Mouse (Mus musculus) bone marrow macrophage, adult 2 months (primary cell): ENCODE results near the gene Gdf1. TPM values are rescaled to one million over a fixed set of nuclear protein-coding genes. Genes with fewer than 3 reads are reported as not detected.

Source experiments
- H3K27ac ChIP-seq: 2 replicates; pipeline ENCODE4 v1.5.1; 2012; ENCODE audit warnings: low read depth, low read length; ENCODE audit not compliant: insufficient read depth
- H3K4me1 ChIP-seq: 2 replicates; pipeline ENCODE4 v1.6.1; 2012; ENCODE audit warnings: low read length; ENCODE audit not compliant: control insufficient read depth, insufficient read depth
- H3K4me3 ChIP-seq: 2 replicates; pipeline ENCODE4 v1.5.1; 2012; ENCODE audit warnings: mild to moderate bottlenecking, low read length, moderate library complexity; ENCODE audit not compliant: insufficient read depth
- CTCF ChIP-seq: IDR thresholded peaks from 2 replicates; pipeline ENCODE4 v1.5.1; 2012; ENCODE audit warnings: low read depth, mild to moderate bottlenecking, low read length, moderate library complexity
- POLR2A ChIP-seq: IDR thresholded peaks from 2 replicates; pipeline ENCODE4 v1.6.1; 2012; ENCODE audit warnings: mild to moderate bottlenecking, low read depth, low read length, borderline replicate concordance
- polyA plus RNA-seq: library from polyadenylated mRNA; stranded (reverse); fragments of >200 nt; gene quantifications from 2 replicates; pipeline ENCODE4 v1.2.4, GENCODE M21; 2012; ENCODE audit not compliant: missing spikeins, insufficient read depth, insufficient read length

Gdf1 gene
- polyA plus RNA-seq, 1 experiment: not detected

GRCm38 (mm10) chr8:70302358-70302890 lies 27.2 kb upstream of the Gdf1 start, which contains the start of the genes Ddx49 and Cope:
Gene Ddx49, minus strand, starts transcription at chr8:70302489.
Gene Cope, plus strand, starts transcription at chr8:70302518.
- H3K4me1 ChIP-seq: peaks cover 8% of the 10 kb centered on the region
- no peak for TF ChIP-seq POLR2A
- TF ChIP-seq CTCF: no peak
- peak within 1 kb of the TSS; percentile 51 for H3K27ac ChIP-seq
- peak within 1 kb of the TSS; percentile 92 for H3K4me3 ChIP-seq

- no peak for TF ChIP-seq CTCF
- Histone ChIP-seq H3K27ac (peak overlapping the region; percentile 51; the same call in 1 of the 2 replicates), H3K4me1 (peaks cover 8% of the 10 kb centered on the region), H3K4me3 (peak overlapping the region; percentile 92)
These were observed 26.7 kb upstream of the Gdf1 start for GRCm38 (mm10) chr8:70302901-70303300.

- H3K4me3 ChIP-seq: no peak overlapping the region
- H3K27ac ChIP-seq: no peak overlapping the region
- TF ChIP-seq CTCF: peak; percentile 84
- no peak for TF ChIP-seq POLR2A
- no peaks in the 10 kb centered on the region for H3K4me1 ChIP-seq
These were observed 20.3 kb upstream of the Gdf1 start for GRCm38 (mm10) chr8:70309311-70309710.

GRCm38 (mm10) chr8:70313399-70313798 lies 16.2 kb upstream of the Gdf1 start:
- TF ChIP-seq POLR2A: no peak
- no peak for TF ChIP-seq CTCF
- H3K4me1 ChIP-seq: no peaks in the 10 kb centered on the region
- H3K27ac ChIP-seq: no peak overlapping the region
- no peak overlapping the region for H3K4me3 ChIP-seq

- no peaks in the 10 kb centered on the region for H3K4me1 ChIP-seq
- H3K27ac ChIP-seq: no peak within 1 kb of the TSS
- peak within 1 kb of the TSS; percentile 64 for H3K4me3 ChIP-seq
- TF ChIP-seq CTCF (no peak), POLR2A (no peak)
These were observed 13.8 kb upstream of the Gdf1 start, which contains the start of gene Cers1 for GRCm38 (mm10) chr8:70315624-70316510. Gene Cers1, plus strand, starts transcription at chr8:70315775.

- TF ChIP-seq CTCF (no peak), POLR2A (no peak)
- no peaks in the 10 kb centered on the region for H3K4me1 ChIP-seq
- no peak overlapping the region for H3K4me3 ChIP-seq
- H3K27ac ChIP-seq: no peak overlapping the region
These were observed 12.8 kb upstream of the Gdf1 start for GRCm38 (mm10) chr8:70316511-70317504.

- Histone ChIP-seq H3K27ac (no peak overlapping the region), H3K4me3 (no peak overlapping the region), H3K4me1 (no peaks in the 10 kb centered on the region)
- TF ChIP-seq CTCF (no peak), POLR2A (no peak)
These were observed 11.7 kb upstream of the Gdf1 start for GRCm38 (mm10) chr8:70317872-70318271.

- H3K27ac ChIP-seq: no peak overlapping the region
- peaks cover 5% of the 10 kb centered on the region; the same call in 1 of the 2 replicates for H3K4me1 ChIP-seq
- TF ChIP-seq POLR2A (no peak), CTCF (no peak)
- no peak overlapping the region for H3K4me3 ChIP-seq
These were observed 5.9 kb upstream of the Gdf1 start for GRCm38 (mm10) chr8:70323716-70324115.

GRCm38 (mm10) chr8:70327512-70327911 lies 2.1 kb upstream of the Gdf1 start:
- Histone ChIP-seq H3K27ac (no peak overlapping the region), H3K4me1 (peaks cover 5% of the 10 kb centered on the region; the same call in 1 of the 2 replicates), H3K4me3 (no peak overlapping the region)
- TF ChIP-seq CTCF (no peak), POLR2A (no peak)
